Mouse (Mus musculus) spleen, adult 2 months (tissue): ENCODE data around the gene Aktip.

Source experiments
- CTCF ChIP-seq: fragments of 200-500 bp; IDR thresholded peaks from 2 replicates; pipeline ENCODE4 v1.5.1; 2011; ENCODE audit warnings: mild to moderate bottlenecking, inconsistent platforms; ENCODE audit not compliant: insufficient read depth, insufficient read length, insufficient replicate concordance; ENCODE audit errors: extremely low read depth
- POLR2A ChIP-seq: fragments of 200-500 bp; IDR thresholded peaks from 2 replicates; pipeline ENCODE4 v1.6.1; 2011; ENCODE audit warnings: low read depth, low read length, inconsistent platforms

- TF ChIP-seq CTCF (no peak), POLR2A (no peak)
Measured at GRCm38 (mm10) chr8:91199876-91200275, at the start of gene Aktip.
